Comparison of ENCODE assay signal across 9 mouse cellular contexts in genomic region chr5:131794411-131795133, GRCm38 (mm10).
DNase-seq lines count a peak whose midpoint lies in the region; ATAC-seq and TF ChIP-seq lines count a peak whose summit lies in the region.
"Had no signal": no experiment of that assay in that cellular context is flagged by ENCODE, and none has a peak within 500 bp of the region (broad histone marks: within the 10 kb centered on the region; RNA-seq: fewer than 3 reads in every experiment).

No protein-coding gene starts in this region.

- DNase-seq in left cerebral cortex, adult 18-20 months (ENCODE audit: low spot score in 2 of 2): peak; percentile 64 to 76
- DNase-seq in left cerebral cortex, adult 11 months (ENCODE audit: low spot score): no peak
- DNase-seq in forebrain, postnatal 0 days: peak; percentile 95
- peak; percentile 62 to 64 for DNase-seq in left cerebral cortex, adult 2 months (ENCODE audit: extremely low spot score in 1 of 2, low spot score in 2 of 2)
- peak; percentile 61 for DNase-seq in retina, embryonic 14.5 days (ENCODE audit: low spot score)
- no peak for DNase-seq in urinary bladder, postnatal 4 days (ENCODE audit: low spot score in 2 of 2)
- no peak for DNase-seq in spleen, postnatal 10 days (ENCODE audit: low spot score in 2 of 2)

- H3K4me2 ChIP-seq in forebrain, postnatal 0 days (ENCODE audit: low read depth): peak overlapping the region; percentile 40
- no peak overlapping the region for H3K4me2 ChIP-seq in liver, embryonic 12.5 days

- no peaks in the 10 kb centered on the region for H3K27me3 ChIP-seq in forebrain, postnatal 0 days (ENCODE audit: insufficient read depth, low read length)
- no peaks in the 10 kb centered on the region for H3K27me3 ChIP-seq in liver, embryonic 12.5 days (replicated peaks)

- no peak overlapping the region for H3K4me3 ChIP-seq in forebrain, postnatal 0 days (ENCODE audit: low read depth, low read length)
- H3K4me3 ChIP-seq in left cerebral cortex, adult 2 months: no peak overlapping the region
- H3K4me3 ChIP-seq in liver, embryonic 12.5 days: no peak overlapping the region
- H3K4me3 ChIP-seq: myocyte had no signal

- WGBS in forebrain, postnatal 0 days: 11% methylated on average over 18 of the region's 18 CpGs
- 56% methylated on average over 18 of the region's 18 CpGs for WGBS in liver, embryonic 12.5 days (ENCODE audit: insufficient replicate concordance)

- peak; percentile 68 for TF ChIP-seq CTCF in forebrain, postnatal 0 days (IDR thresholded peaks at IDR 0.05; ENCODE audit: low read depth)
- peak; percentile 41 for TF ChIP-seq CTCF in left cerebral cortex, adult 2 months (IDR thresholded peaks at IDR 0.05)

- no peaks in the 10 kb centered on the region for H3K9me3 ChIP-seq in forebrain, postnatal 0 days (ENCODE audit: low read length)
- no peaks in the 10 kb centered on the region for H3K9me3 ChIP-seq in liver, embryonic 12.5 days (replicated peaks)

- intact Hi-C loops in left cerebral cortex, adult 2 months (cut with DNase I): loop anchor here (1.0 kb wide), 1 partner anchor 19 kb away; no protein-coding TSS in a partner anchor

- peak; percentile 88 for ATAC-seq in forebrain, postnatal 0 days
- ATAC-seq in liver, embryonic 12.5 days: no peak

- no peak overlapping the region for H3K9ac ChIP-seq in forebrain, postnatal 0 days
- no peak overlapping the region for H3K9ac ChIP-seq in liver, embryonic 12.5 days

- H3K36me3 ChIP-seq in forebrain, postnatal 0 days (ENCODE audit: insufficient read depth): no peaks in the 10 kb centered on the region
- H3K36me3 ChIP-seq in liver, embryonic 12.5 days: no peaks in the 10 kb centered on the region

- peak overlapping the region; percentile 86 for H3K27ac ChIP-seq in forebrain, postnatal 0 days (ENCODE audit: low read depth, low read length)
- peak overlapping the region; percentile 86 for H3K27ac ChIP-seq in left cerebral cortex, adult 2 months
- no peak overlapping the region for H3K27ac ChIP-seq in liver, embryonic 12.5 days

- peaks cover 23% of the 10 kb centered on the region for H3K4me1 ChIP-seq in forebrain, postnatal 0 days (ENCODE audit: insufficient read depth)
- no peaks in the 10 kb centered on the region for H3K4me1 ChIP-seq in liver, embryonic 12.5 days

Comparison
In these comparisons a context has a peak if more than half of its experiments do, and no peak if none do; other contexts are left out.
1. DNase-seq: peak in left cerebral cortex, adult 18-20 months (2 of 2), forebrain, postnatal 0 days (single experiment), left cerebral cortex, adult 2 months (2 of 2) and retina, embryonic 14.5 days (single experiment); none in left cerebral cortex, adult 11 months (single experiment), urinary bladder, postnatal 4 days (0 of 2) and spleen, postnatal 10 days (0 of 2).